Mouse (Mus musculus): ENCODE data around the gene Nlrp4a. TPM values are rescaled to one million over a fixed set of nuclear protein-coding genes. Genes with fewer than 3 reads are reported as not detected.

The Nlrp4a gene
- polyA plus RNA-seq (2014; fragmentation: Illumina TruSeq; extraction: RNeasy Lipid Tissue Mini Kit (QIAGEN cat#74804); ENCODE audit: low read depth, low replicate concordance) = not detected

GRCm38 (mm10) chr7:26434813-26435212 is at the start of gene Nlrp4a:
Nlrp4a (plus strand) TSS chr7:26435113.

DNA sequence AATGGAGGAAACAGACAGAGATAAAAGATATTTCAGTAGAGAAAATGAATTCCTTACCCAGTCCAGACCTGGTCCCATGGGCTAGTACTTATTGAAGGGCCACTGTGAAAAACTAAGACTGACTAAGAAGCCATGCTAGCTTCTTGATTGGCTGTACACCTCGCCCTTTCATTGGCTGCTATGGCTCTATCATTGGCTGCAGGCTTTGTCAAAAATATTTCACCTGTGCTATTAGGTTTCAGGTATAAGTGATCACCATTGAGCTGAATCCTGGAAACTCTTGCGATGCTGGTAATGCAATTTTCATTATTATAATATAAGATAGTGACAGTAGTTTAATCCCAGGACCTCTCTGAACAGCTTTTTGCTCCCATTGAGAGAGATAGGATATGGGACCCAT is 31.3 kb upstream of the Nlrp4a start, which contains the start of gene Nlrp9c:
Gene Nlrp9c (minus strand): TSS at position 101 of the 400 bp plus-strand sequence.

Other genes starting within 250 kb of the Nlrp4a start
- gene Vmn1r184, start 174.8 kb upstream of the Nlrp4a start, polyA plus RNA-seq (2014; fragmentation: Illumina TruSeq; extraction: RNeasy Lipid Tissue Mini Kit (QIAGEN cat#74804); ENCODE audit: low read depth, low replicate concordance) = 0.13 TPM
- gene Cyp2a4, start 127.9 kb upstream of the Nlrp4a start, polyA plus RNA-seq (2014; fragmentation: Illumina TruSeq; extraction: RNeasy Lipid Tissue Mini Kit (QIAGEN cat#74804); ENCODE audit: low read depth, low replicate concordance) = 209 TPM
- not detected for gene Nlrp9c, start 31.4 kb upstream of the Nlrp4a start, polyA plus RNA-seq (2014; fragmentation: Illumina TruSeq; extraction: RNeasy Lipid Tissue Mini Kit (QIAGEN cat#74804); ENCODE audit: low read depth, low replicate concordance)
- gene Nlrp9a, start 99.9 kb downstream of the Nlrp4a start, polyA plus RNA-seq (2014; fragmentation: Illumina TruSeq; extraction: RNeasy Lipid Tissue Mini Kit (QIAGEN cat#74804); ENCODE audit: low read depth, low replicate concordance) = not detected
- not detected for gene Vmn1r185, start 183.4 kb downstream of the Nlrp4a start, polyA plus RNA-seq (2014; fragmentation: Illumina TruSeq; extraction: RNeasy Lipid Tissue Mini Kit (QIAGEN cat#74804); ENCODE audit: low read depth, low replicate concordance)

Data from liver, adult 10 weeks (tissue).